In genomic region chr12:29356681-29357397, GRCm38 (mm10) we compare ENCODE assay signal across 8 mouse cellular contexts.
DNase-seq lines count a peak whose midpoint lies in the region; ATAC-seq lines count a peak whose summit lies in the region.

No protein-coding gene starts in this region.

- ATAC-seq in midbrain, embryonic 15.5 days (replicated peaks) = peak; percentile 85

- no peak overlapping the region for H3K4me2 ChIP-seq in midbrain, embryonic 15.5 days

- no peaks in the 10 kb centered on the region for H3K36me3 ChIP-seq in midbrain, embryonic 15.5 days (replicated peaks)

- H3K9me3 ChIP-seq in midbrain, embryonic 15.5 days = no peaks in the 10 kb centered on the region

- H3K27ac ChIP-seq in midbrain, embryonic 15.5 days = peak overlapping the region; percentile 88

- H3K9ac ChIP-seq in midbrain, embryonic 15.5 days = no peak overlapping the region

- no peak overlapping the region for H3K4me3 ChIP-seq in midbrain, embryonic 15.5 days

- 11% methylated on average over 11 of the region's 11 CpGs for WGBS in midbrain, embryonic 15.5 days

- no peaks in the 10 kb centered on the region for H3K27me3 ChIP-seq in midbrain, embryonic 15.5 days (replicated peaks)

- peaks cover 41% of the 10 kb centered on the region for H3K4me1 ChIP-seq in midbrain, embryonic 15.5 days

- DNase-seq in cerebellum, postnatal 14 days = peak; percentile 40 to 43
- no peak for DNase-seq in cerebellum, adult 9-10 months
- DNase-seq in ZHBTc4 (ENCODE audit: low read depth, low spot score) = peak; percentile 66
- peak; percentile 28 for DNase-seq in forelimb bud, embryonic 11.5 days (ENCODE audit: low read depth, low spot score)
- no peak for DNase-seq in urinary bladder, postnatal 25 days (ENCODE audit: low spot score)
- no peak for DNase-seq in urinary bladder, postnatal 36 days (ENCODE audit: low spot score in 2 of 2)
- no peak for DNase-seq in ovary, postnatal 14 days (ENCODE audit: low spot score)

Comparison
In these comparisons a context has a peak if more than half of its experiments do, and no peak if none do; other contexts are left out.
1. DNase-seq: peak in cerebellum, postnatal 14 days (2 of 2), ZHBTc4 (single experiment) and forelimb bud, embryonic 11.5 days (single experiment); none in cerebellum, adult 9-10 months (single experiment), urinary bladder, postnatal 25 days (single experiment), urinary bladder, postnatal 36 days (0 of 2) and ovary, postnatal 14 days (single experiment).